In the genomic region with DNA sequence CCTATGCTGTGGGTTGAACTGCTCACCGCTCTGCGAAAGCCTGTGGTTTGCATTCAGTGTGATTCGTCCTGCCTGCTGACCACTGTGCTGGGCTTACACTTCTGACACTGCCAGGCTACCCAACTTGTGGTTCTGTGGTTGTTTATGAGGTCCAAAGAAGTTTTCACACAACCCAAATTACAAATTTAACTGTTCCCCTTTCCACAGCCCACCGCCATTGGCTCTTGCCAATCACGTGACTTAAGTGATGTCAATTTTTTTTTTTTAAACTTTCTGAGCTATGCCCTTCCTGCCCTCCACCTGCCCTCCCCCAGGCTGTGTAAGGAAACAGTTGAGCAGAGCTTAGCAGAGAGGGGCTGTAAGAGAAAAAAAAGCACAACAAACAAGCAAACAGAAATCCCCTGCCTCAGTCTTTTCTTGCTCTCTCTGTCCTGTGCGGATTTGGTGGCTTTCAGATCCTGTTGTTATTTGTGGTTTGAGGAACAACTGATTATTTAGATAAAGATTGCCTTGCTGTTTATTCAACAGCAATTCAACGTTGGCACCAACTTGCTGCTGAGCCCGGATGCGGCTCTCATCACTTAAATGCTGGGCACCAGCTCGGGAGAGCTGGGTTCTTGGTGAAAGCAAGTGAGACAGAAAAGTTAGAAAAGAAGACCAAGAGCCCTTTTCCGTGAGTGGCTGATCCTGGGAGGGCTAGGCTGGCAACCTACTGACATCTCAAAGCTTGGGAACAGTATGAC, we compare ENCODE assay signal across 8 mouse cellular contexts. TPM values are rescaled to one million over a fixed set of nuclear protein-coding genes. Genes with fewer than 3 reads are reported as not detected.
DNase-seq lines count a peak whose midpoint lies in the region; ATAC-seq lines count a peak whose summit lies in the region.

Runx1 (minus strand) TSS at position 242 of the 743 bp plus-strand sequence.

- no peak within 1 kb of the TSS for H3K27ac ChIP-seq in forebrain, embryonic 12.5 days

- ATAC-seq in inflammation-experienced regulatory T-cells, adult 6 months: peak; percentile 74
- ATAC-seq in forebrain, embryonic 12.5 days (ENCODE audit: low FRiP score): no peak

- peak; percentile 7 for DNase-seq in kidney, adult 11 months
- no peak for DNase-seq in kidney, postnatal 14 days
- DNase-seq in T-cell, adult 2 months (ENCODE audit: low spot score): peak; percentile 88
- peak; percentile 91 for DNase-seq in naive thymus-derived CD4-positive, alpha-beta T cell, adult 2 months (ENCODE audit: low read depth)
- DNase-seq in testis, postnatal 14 days (ENCODE audit: low spot score): no peak
- DNase-seq in gastrocnemius, postnatal 14 days: no peak

- intact Hi-C loops in gastrocnemius, postnatal 14 days (cut with DNase I; ENCODE audit: low total_unique reads): loop anchor here (10.0 kb wide), 1 partner anchor 159 kb away; no protein-coding TSS in a partner anchor

- no peak within 1 kb of the TSS for H3K4me3 ChIP-seq in forebrain, embryonic 12.5 days (replicated peaks)

- WGBS in forebrain, embryonic 12.5 days: 88% methylated on average over 11 of the region's 11 CpGs

- H3K9me3 ChIP-seq in forebrain, embryonic 12.5 days: no peaks in the 10 kb centered on the region

- peaks cover 19% of the 10 kb centered on the region for H3K4me1 ChIP-seq in forebrain, embryonic 12.5 days

- H3K4me2 ChIP-seq in forebrain, embryonic 12.5 days: no peak within 1 kb of the TSS

- no peaks in the 10 kb centered on the region for H3K36me3 ChIP-seq in forebrain, embryonic 12.5 days (replicated peaks)

- H3K9ac ChIP-seq in forebrain, embryonic 12.5 days: no peak within 1 kb of the TSS

- H3K27me3 ChIP-seq in forebrain, embryonic 12.5 days: no peaks in the 10 kb centered on the region

RNA-seq across cellular contexts. Expression of gene Runx1, which starts in this region (rescaled TPM):
- 10 to 100 TPM; 28.0 to 47.0 (median 44.5) TPM for polyA plus RNA-seq in inflammation-experienced regulatory T-cells, adult 6 months (2017; shearing (Covaris generic))
- polyA plus RNA-seq in forebrain, embryonic 12.5 days (2016; fragmentation: Nextera tagmentation; extraction: Ambion mirVana): 2.3 and 2.7 TPM in 2 replicates
- 1 to 10 TPM; 3.8 to 5.3 TPM for total RNA-seq in gastrocnemius, postnatal 14 days (2021)

Comparison
In these comparisons a context has a peak if more than half of its experiments do, and no peak if none do; other contexts are left out.
1. DNase-seq: peak in kidney, adult 11 months (single experiment), T-cell, adult 2 months (single experiment) and naive thymus-derived CD4-positive, alpha-beta T cell, adult 2 months (single experiment); none in kidney, postnatal 14 days (single experiment), testis, postnatal 14 days (single experiment) and gastrocnemius, postnatal 14 days (single experiment).